Mouse (Mus musculus): ENCODE results near the gene Sema4b. TPM values are rescaled to one million over a fixed set of nuclear protein-coding genes. Genes with fewer than 3 reads are reported as not detected.

The Sema4b gene
- total and polyA plus RNA-seq, 3 experiments: 1.5 to 9.4 (median 6.7) TPM

- peaks cover 13% of the 10 kb centered on the region for H3K9me3 ChIP-seq (replicated peaks; ENCODE audit: low read length)
- dilution Hi-C loops (cut with MboI; ENCODE audit: extremely low pct_ligation_motif_present, extremely low pct_unique_long_range_greater_than_20kb, low sequenced_read_pairs) (no loop called here), in situ Hi-C loops (cut with MboI; ENCODE audit: low pct_ligation_motif_present, low pct_unique_long_range_greater_than_20kb, low sequenced_read_pairs) (no loop called here)
- H3K4me3 ChIP-seq (replicated peaks in 1 of 3; ENCODE audit: low read depth in 2 of 3, low read length in 2 of 3, poor library complexity in 1 of 3): no peak overlapping the region
- TF ChIP-seq EP300 (IDR thresholded peaks at IDR 0.05; ENCODE audit: low read length): no peak
- TF ChIP-seq CHD2 (IDR thresholded peaks at IDR 0.05; ENCODE audit: low read length): no peak
- no peak for TF ChIP-seq USF2 (conservative IDR thresholded peaks at IDR 0.05; ENCODE audit: low read depth, low read length)
- TF ChIP-seq MYC (IDR thresholded peaks at IDR 0.05; ENCODE audit: low read depth, low read length): no peak
- no peak for TF ChIP-seq RAD21 (IDR thresholded peaks at IDR 0.05; ENCODE audit: low read depth, low read length)
- TF ChIP-seq POLR2A (IDR thresholded peaks at IDR 0.05; ENCODE audit: low read depth, low read length): no peak
- no peak for TF ChIP-seq ZC3H11A (IDR thresholded peaks at IDR 0.05; ENCODE audit: low read depth, low read length)
- no peak for TF ChIP-seq MEF2A (IDR thresholded peaks at IDR 0.05; ENCODE audit: borderline replicate concordance, low read depth, low read length)
- no peak for TF ChIP-seq JUND (conservative IDR thresholded peaks at IDR 0.05; ENCODE audit: low read depth, low read length)
- no peak for TF ChIP-seq CHD1 (IDR thresholded peaks at IDR 0.05; ENCODE audit: low read depth, low read length)
- no peak for TF ChIP-seq CTCF (conservative IDR thresholded peaks at IDR 0.05 in 1 of 2, IDR thresholded peaks at IDR 0.05 in 1 of 2; ENCODE audit: low read depth in 2 of 2, low read length in 2 of 2)
- TF ChIP-seq ETS1 (conservative IDR thresholded peaks at IDR 0.05; ENCODE audit: low read depth, low read length): no peak
- peaks cover 16% of the 10 kb centered on the region for H3K27me3 ChIP-seq (replicated peaks)
- no peak for DNase-seq (ENCODE audit: extremely low read depth)
- no peak overlapping the region for H3K27ac ChIP-seq (ENCODE audit: insufficient read depth, low read depth)
- no peaks in the 10 kb centered on the region for H3K79me2 ChIP-seq (replicated peaks; ENCODE audit: control insufficient read depth, extremely low read depth, insufficient read depth, poor library complexity, severe bottlenecking)
- H3K4me2 ChIP-seq (ENCODE audit: insufficient read depth, low read depth, poor library complexity, severe bottlenecking): no peak overlapping the region
- H3K36me3 ChIP-seq (replicated peaks in 1 of 2; ENCODE audit: control insufficient read depth in 1 of 2, insufficient read depth in 1 of 2, low read length in 1 of 2): no peaks in the 10 kb centered on the region
- H3K4me1 ChIP-seq (ENCODE audit: control insufficient read depth in 1 of 2, insufficient read depth in 2 of 2): peaks cover 3 to 10% of the 10 kb centered on the region in 2 experiments
- H3K9ac ChIP-seq (ENCODE audit: insufficient read depth, low read depth): no peak overlapping the region
These were observed 14.3 kb upstream of the Sema4b start for GRCm38 (mm10) chr7:80172069-80172956.

- dilution Hi-C loops (cut with MboI; ENCODE audit: extremely low pct_ligation_motif_present, extremely low pct_unique_long_range_greater_than_20kb, low sequenced_read_pairs) (no loop called here), in situ Hi-C loops (cut with MboI; ENCODE audit: low pct_ligation_motif_present, low pct_unique_long_range_greater_than_20kb, low sequenced_read_pairs) (no loop called here)
- Histone ChIP-seq H3K9ac (ENCODE audit: insufficient read depth, low read depth) (no peak overlapping the region), H3K27me3 (replicated peaks) (peaks cover 15% of the 10 kb centered on the region), H3K27ac (ENCODE audit: insufficient read depth, low read depth) (no peak overlapping the region), H3K9me3 (replicated peaks; ENCODE audit: low read length) (peaks cover 26% of the 10 kb centered on the region), H3K79me2 (replicated peaks; ENCODE audit: control insufficient read depth, extremely low read depth, insufficient read depth, poor library complexity, severe bottlenecking) (no peaks in the 10 kb centered on the region), H3K4me1 (ENCODE audit: control insufficient read depth in 1 of 2, insufficient read depth in 2 of 2) (peaks cover 13 to 35% of the 10 kb centered on the region in 2 experiments), H3K4me3 (replicated peaks in 1 of 3; ENCODE audit: low read depth in 2 of 3, low read length in 2 of 3, poor library complexity in 1 of 3) (no peak overlapping the region), H3K4me2 (ENCODE audit: insufficient read depth, low read depth, poor library complexity, severe bottlenecking) (no peak overlapping the region), H3K36me3 (replicated peaks in 1 of 2; ENCODE audit: control insufficient read depth in 1 of 2, insufficient read depth in 1 of 2, low read length in 1 of 2) (no peaks in the 10 kb centered on the region)
- TF ChIP-seq ZKSCAN1 (IDR thresholded peaks at IDR 0.05; ENCODE audit: borderline replicate concordance, low read depth, low read length): no peak
- TF ChIP-seq ZNF384 (IDR thresholded peaks at IDR 0.05; ENCODE audit: low read depth, low read length): no peak
- TF ChIP-seq POLR2A (IDR thresholded peaks at IDR 0.05; ENCODE audit: low read depth, low read length): no peak
- no peak for TF ChIP-seq MAX (IDR thresholded peaks at IDR 0.05; ENCODE audit: low read length)
- TF ChIP-seq KAT2A (IDR thresholded peaks at IDR 0.05; ENCODE audit: insufficient replicate concordance, low read length): no peak
- no peak for TF ChIP-seq PAX5 (IDR thresholded peaks at IDR 0.05; ENCODE audit: low read length)
- no peak for TF ChIP-seq ZC3H11A (IDR thresholded peaks at IDR 0.05; ENCODE audit: low read depth, low read length)
- TF ChIP-seq CHD1 (IDR thresholded peaks at IDR 0.05; ENCODE audit: low read depth, low read length): no peak
- TF ChIP-seq CHD2 (IDR thresholded peaks at IDR 0.05; ENCODE audit: low read length): no peak
- TF ChIP-seq EP300 (IDR thresholded peaks at IDR 0.05; ENCODE audit: low read length): no peak
- TF ChIP-seq MYC (IDR thresholded peaks at IDR 0.05; ENCODE audit: low read depth, low read length): no peak
- no peak for TF ChIP-seq USF1 (IDR thresholded peaks at IDR 0.05; ENCODE audit: low read depth, low read length)
- TF ChIP-seq POLR2AphosphoS2 (IDR thresholded peaks at IDR 0.05; ENCODE audit: low read depth, low read length): no peak
- TF ChIP-seq TBP (conservative IDR thresholded peaks at IDR 0.05; ENCODE audit: low read depth, low read length): no peak
- TF ChIP-seq MEF2A (IDR thresholded peaks at IDR 0.05; ENCODE audit: borderline replicate concordance, low read depth, low read length): no peak
- TF ChIP-seq ELF1 (IDR thresholded peaks at IDR 0.05; ENCODE audit: low read depth, low read length): no peak
- DNase-seq (ENCODE audit: extremely low read depth): no peak
These were observed 10.5 kb upstream of the Sema4b start for GRCm38 (mm10) chr7:80176159-80176558.
